Mouse (Mus musculus) kidney, adult 9 months (tissue): ENCODE data around the gene Proser2.

Experiments used
- DNase-seq: peaks from one replicate; pipeline ENCODE4 v3.0.0; 2022

The Proser2 gene

DNA sequence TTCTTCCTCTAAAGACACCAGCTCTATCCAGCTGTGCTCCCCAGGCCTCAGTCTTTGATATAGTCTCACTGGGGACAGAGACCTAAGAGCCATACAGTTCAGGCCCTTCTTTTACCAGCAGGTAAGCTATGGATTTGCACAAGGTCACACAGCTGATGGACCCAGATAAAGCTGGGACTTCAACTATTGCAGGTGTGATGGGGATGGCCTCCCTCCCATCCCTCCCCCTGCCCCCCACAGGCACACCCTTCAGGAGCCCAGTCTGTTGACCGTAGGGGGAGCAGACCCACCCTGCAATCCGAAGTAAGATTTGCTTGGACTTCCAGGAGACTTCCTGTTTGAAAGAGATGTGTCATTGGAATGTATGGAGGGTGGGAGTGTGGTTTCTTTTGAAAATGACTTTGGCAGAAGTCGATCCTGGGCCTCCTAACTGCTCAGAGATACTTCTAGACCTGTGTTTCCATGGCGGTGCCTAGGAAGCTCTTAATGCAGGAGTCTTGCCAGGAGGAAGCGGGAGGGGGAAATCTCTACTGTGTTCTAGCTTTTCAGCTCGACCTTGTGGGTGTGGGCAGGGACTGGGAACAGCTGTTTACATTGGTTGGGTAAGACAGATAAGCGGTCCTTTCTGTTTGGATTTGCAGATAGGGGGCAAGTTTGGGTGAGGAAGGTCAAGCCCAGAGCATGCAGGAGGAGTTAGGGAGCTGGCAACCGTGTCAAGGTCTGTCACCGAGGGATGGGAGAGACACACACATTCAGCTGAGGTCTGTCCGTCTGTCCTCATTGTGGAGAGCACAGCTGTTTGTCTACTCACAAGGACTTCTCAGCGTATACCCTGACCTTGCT lies 58.2 kb downstream of the Proser2 start:
- DNase-seq: no peak

DNA sequence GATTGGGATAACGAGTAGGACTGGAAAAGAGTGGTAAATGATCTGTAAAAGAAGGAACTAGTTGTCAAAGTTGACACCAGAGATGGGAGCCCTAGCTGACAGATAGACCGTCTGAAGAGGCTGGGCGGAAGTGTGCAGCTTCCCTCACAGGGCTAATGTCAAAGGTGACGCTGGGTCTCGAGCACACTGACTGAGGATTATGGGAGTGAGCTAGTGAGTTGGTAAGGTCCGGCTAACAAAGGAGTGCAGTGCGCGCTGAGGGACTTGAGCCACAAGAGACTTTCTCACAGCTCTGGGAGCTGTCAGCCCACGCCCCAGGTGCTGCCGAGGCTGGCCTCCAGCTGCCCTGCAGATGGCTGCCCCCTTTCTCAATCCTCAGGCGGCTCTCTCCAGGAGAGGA lies 59.1 kb downstream of the Proser2 start:
- no peak for DNase-seq

DNA sequence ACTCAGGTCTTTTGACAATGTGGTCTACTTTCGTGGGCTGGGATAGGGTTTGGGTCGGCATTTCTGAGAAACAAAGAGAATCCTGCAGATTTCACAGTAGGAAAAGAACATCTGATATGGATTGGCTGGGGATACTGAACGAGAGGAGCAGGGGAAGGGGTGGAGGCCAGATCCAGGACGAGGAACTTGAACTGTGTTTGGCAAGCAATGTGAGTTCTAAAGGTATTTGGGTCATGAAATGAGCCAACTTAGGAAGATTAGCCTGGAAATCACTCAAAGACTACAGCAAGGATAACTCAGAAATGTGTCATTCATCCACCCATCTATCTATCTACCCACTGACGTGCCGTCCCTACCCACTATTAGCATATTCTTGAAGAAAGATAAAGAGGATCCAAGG lies 62.7 kb downstream of the Proser2 start:
- DNase-seq: no peak

DNA sequence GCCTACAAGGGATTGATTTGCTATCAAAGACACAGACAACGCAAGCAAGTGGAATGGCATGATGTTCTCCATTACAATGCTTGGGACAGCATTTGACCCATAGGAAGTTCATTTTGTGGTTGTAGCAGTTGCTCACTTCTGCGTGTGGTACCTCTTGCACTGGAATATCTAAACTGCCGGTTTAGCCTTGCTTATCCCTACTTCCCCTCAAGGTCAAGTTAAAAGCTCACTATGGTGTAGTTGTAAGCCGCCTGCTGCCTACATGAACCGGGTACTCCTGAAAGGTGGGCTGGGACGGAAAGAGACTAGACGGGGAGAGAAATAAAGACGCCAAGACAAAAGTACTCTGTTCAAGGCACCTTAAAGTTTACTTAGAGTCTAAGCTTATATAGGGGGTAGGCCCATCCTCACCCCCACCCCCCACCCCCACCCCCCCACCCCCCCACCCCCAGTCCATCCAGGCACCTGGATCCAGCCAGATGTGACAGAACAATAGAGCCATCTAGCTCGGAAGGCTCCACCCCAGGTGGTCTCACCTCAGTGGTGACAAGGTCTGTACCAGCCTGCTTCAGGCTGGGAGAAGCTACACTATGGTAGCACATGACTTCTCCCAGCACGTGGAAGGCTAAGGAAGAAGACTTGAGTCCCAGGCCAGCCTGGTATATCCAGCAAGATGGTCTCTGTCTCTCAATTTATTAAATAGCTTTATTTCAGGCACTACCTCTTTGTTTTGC lies 69.8 kb downstream of the Proser2 start:
- no peak for DNase-seq

DNA sequence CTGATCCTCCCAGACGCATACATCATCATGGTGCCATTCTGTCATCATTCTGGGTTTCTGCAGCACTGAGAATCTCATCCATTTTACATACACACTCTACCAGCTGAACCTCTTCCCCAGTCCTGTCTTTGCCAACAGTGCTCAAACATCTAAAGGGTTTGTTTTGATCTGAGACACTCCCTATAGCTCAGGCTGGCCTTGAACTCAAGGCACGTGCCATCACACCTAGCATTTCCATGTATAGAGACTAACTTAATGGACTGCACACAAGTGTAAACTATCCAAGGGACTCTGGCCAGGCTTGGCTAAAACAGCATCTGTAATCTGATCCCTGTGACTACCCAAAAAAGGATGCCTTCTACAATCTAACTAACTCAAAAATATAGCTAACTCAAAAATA lies 70.7 kb downstream of the Proser2 start:
- DNase-seq: no peak

DNA sequence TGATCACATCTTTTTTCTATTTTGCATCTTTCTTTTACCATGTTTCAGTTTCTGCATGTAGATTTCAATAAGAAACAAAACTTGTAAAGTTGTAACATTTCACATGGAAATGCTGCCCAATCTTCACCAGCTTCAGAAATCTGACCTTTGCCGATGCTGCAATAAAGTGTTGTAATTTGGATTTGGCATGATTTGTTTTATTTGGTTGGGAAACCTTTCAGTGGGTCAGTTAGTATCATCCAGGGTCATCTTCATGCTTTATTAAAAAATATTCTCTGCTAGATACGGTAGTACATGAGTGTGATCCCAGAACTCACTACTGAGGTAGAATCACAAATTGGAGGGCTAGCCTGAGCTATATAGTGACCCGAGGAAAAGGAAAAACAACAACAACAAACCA lies 73.5 kb downstream of the Proser2 start:
- no peak for DNase-seq

DNA sequence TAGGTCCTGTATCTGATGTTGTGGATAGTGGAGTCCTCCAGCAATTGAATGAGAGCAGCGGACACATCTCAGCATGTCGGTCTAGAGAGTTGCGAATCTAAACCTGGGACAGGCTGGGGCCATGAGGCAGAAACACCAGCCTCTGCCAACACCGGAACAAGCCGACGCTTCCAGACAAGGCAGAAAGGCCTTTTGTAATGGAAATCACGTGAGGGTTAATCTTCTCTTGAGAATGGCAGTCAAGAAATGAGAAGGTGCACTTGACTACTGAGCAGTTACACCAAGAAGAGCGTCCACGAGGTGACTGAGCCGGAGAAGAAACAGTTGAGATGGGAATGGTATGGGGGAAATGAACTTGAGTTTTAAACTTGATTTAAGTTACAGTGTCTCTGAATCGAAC lies 74.5 kb downstream of the Proser2 start:
- no peak for DNase-seq

DNA sequence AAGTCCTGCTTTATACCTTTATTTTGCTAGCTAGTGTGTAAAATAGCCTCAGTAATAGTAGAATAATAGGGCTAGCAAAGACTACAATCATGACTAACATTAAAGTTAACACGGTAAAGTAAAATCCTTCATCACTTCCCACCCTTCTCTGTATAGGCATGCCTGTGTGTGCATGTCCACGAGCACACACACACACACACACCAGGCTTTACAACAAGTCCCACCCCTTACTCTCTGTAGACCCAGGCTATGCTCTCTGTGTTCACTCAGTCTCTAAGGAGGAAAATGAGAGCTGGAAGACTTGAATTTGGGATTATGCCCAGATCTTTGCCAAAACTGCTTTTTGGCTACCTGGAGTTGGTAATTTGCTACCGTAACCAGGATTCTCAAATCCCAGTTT lies 81.0 kb downstream of the Proser2 start:
- DNase-seq: no peak

DNA sequence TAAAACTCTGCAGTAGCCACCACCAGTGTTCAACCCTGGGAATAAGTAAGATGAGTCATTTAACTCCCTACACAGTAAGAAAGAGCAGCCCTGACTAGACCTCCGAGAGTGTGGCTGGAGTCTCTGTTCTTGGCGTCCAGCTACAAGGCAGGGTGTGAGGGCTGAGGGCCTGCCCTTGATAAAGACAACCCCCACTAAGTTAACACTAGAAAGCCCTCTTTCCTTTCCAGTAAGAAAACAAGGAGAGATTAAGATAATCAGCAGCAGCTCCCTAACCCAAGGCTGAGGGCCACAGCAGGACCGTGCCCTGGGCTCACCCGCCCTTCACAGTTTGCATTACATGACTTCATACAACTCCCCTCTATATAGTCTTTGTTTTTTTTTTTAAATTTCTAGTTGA lies 81.4 kb downstream of the Proser2 start:
- no peak for DNase-seq
